Mouse (Mus musculus) cerebellum, adult 18-20 months (tissue): Measurements from ENCODE around the gene Ccdc33.

Experiments used
- DNase-seq, 2 experiments: peaks; one replicate each; pipeline ENCODE4 v3.0.0; 2021

The Ccdc33 gene

GRCm38 (mm10) chr9:58118671-58119070 lies at the start of gene Ccdc33:
TSS of gene Ccdc33 (minus strand) at chr9:58118823.
- no peak for DNase-seq

- no peak for DNase-seq
Observed at GRCm38 (mm10) chr9:58165779-58166178, 47.2 kb upstream of the Ccdc33 start.

- DNase-seq: no peak
Observed at GRCm38 (mm10) chr9:58163146-58163545, 44.5 kb upstream of the Ccdc33 start.

- DNase-seq: no peak
Observed at GRCm38 (mm10) chr9:58162173-58162572, 43.5 kb upstream of the Ccdc33 start.

- DNase-seq: no peak
Observed at GRCm38 (mm10) chr9:58160315-58160714, 41.7 kb upstream of the Ccdc33 start.

GRCm38 (mm10) chr9:58159855-58160254 lies 41.2 kb upstream of the Ccdc33 start:
- DNase-seq: no peak

GRCm38 (mm10) chr9:58158541-58159311 lies 40.1 kb upstream of the Ccdc33 start:
- no peak for DNase-seq

- DNase-seq: no peak
Observed at GRCm38 (mm10) chr9:58157838-58158237, 39.2 kb upstream of the Ccdc33 start.

GRCm38 (mm10) chr9:58156819-58157560 lies 38.4 kb upstream of the Ccdc33 start:
- no peak for DNase-seq

GRCm38 (mm10) chr9:58155366-58155765 lies 36.7 kb upstream of the Ccdc33 start:
- peak in 1 of 2 experiments; percentile 12 for DNase-seq

- DNase-seq: no peak
Observed at GRCm38 (mm10) chr9:58153095-58153494, 34.5 kb upstream of the Ccdc33 start.

GRCm38 (mm10) chr9:58150733-58151361 lies 32.2 kb upstream of the Ccdc33 start:
- DNase-seq: no peak

- DNase-seq: no peak
Observed at GRCm38 (mm10) chr9:58148806-58149205, 30.2 kb upstream of the Ccdc33 start.

- DNase-seq: no peak
Observed at GRCm38 (mm10) chr9:58145417-58145816, 26.8 kb upstream of the Ccdc33 start.

- no peak for DNase-seq
Observed at GRCm38 (mm10) chr9:58144664-58145063, 26.0 kb upstream of the Ccdc33 start.

- DNase-seq: no peak
Observed at GRCm38 (mm10) chr9:58143419-58143818, 24.8 kb upstream of the Ccdc33 start.

- no peak for DNase-seq
Observed at GRCm38 (mm10) chr9:58139947-58140346, 21.3 kb upstream of the Ccdc33 start.

GRCm38 (mm10) chr9:58135921-58136321 lies 17.3 kb upstream of the Ccdc33 start:
- DNase-seq: no peak

GRCm38 (mm10) chr9:58134906-58135305 lies 16.3 kb upstream of the Ccdc33 start:
- DNase-seq: peak; percentile 20 to 30

- DNase-seq: no peak
Observed at GRCm38 (mm10) chr9:58133893-58134884, 15.6 kb upstream of the Ccdc33 start.

GRCm38 (mm10) chr9:58131735-58132134 lies 13.1 kb upstream of the Ccdc33 start:
- DNase-seq: no peak

- no peak for DNase-seq
Observed at GRCm38 (mm10) chr9:58130909-58131308, 12.3 kb upstream of the Ccdc33 start.
